Mouse (Mus musculus): ENCODE measurements around the gene Gm21679. TPM values are rescaled to one million over a fixed set of nuclear protein-coding genes. Genes with fewer than 3 reads are reported as not detected.
"Not testable (repeated sequence)": the region's sequence is repeated elsewhere in the genome, so short reads cannot be mapped to it uniquely, and the experiment has no call there.

Gene Gm21679
- polyA plus RNA-seq (2015; fragmentation: Nextera tagmentation; extraction: Ambion mirVana) = not detected in 2 replicates

- not testable (repeated sequence) for H3K4me2 ChIP-seq (ENCODE audit: low read length); H3K4me3 ChIP-seq (ENCODE audit: low read depth, low read length); H3K4me1 ChIP-seq (ENCODE audit: control insufficient read depth, insufficient read depth, low read length); H3K36me3 ChIP-seq (ENCODE audit: control insufficient read depth, insufficient read depth, low read length); H3K9ac ChIP-seq (ENCODE audit: low read depth, low read length); H3K27ac ChIP-seq (ENCODE audit: low read length); ATAC-seq; H3K27me3 ChIP-seq (ENCODE audit: control insufficient read depth, insufficient read depth, low read depth, low read length); H3K9me3 ChIP-seq (replicated peaks; ENCODE audit: control insufficient read depth, low read length, poor library complexity, severe bottlenecking)
- no CpG with 5 or more reads among the region's 3 CpGs for WGBS
Observed at GRCm38 (mm10) chrY:29683270-29683669, at the start of gene Gm21679. Gm21679 (minus strand) TSS chrY:29683370.

Data from midbrain, embryonic 16.5 days (tissue).